Mouse (Mus musculus): ENCODE measurements around the gene Klhl3.

Klhl3 gene

DNA sequence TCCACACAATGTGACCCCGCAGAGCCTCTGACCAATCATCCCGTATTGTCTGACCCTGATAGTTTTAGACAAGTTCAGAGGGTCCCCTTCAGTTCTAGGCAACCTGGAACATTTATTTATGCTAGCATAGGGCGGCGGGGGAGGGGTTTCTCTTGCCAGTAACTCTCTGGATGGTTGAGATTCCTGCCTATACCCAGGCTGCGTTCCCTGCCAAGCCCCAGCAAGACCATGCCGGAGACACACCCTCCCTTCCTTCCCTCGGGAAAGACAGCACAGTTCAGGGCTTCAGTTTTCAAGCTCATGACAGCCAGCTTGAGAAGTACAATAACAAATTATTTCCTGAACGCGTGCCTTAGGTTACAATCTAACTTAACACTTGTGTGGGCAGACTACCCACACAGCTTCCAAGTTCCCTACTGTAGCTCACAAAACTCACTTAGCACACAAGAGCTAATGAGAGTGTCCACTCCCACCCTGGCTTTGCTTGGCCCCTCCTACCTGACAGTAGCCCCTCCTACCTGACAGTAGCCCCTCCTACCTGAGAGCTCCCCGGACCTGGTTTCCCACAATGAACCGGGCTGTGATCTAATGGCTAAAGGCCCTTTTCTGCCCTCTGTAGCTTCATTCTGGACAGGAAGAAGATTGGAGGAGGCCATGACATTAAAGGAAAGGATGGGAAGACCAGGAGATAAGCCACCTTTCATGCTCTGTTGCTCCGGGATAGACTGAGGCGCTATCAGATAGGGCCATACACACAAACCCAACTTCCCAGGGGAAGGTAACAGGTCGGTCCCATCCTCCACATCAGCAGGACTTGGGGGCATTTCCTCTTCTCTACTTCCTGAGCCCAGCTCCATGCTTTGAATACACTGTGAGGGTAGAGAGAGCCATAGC is 46.6 kb downstream of the Klhl3 start:
- DNase-seq (ENCODE audit: low read depth): no peak

GRCm38 (mm10) chr13:58066081-58066495 is 47.3 kb downstream of the Klhl3 start:
- DNase-seq (ENCODE audit: low read depth): no peak

DNA sequence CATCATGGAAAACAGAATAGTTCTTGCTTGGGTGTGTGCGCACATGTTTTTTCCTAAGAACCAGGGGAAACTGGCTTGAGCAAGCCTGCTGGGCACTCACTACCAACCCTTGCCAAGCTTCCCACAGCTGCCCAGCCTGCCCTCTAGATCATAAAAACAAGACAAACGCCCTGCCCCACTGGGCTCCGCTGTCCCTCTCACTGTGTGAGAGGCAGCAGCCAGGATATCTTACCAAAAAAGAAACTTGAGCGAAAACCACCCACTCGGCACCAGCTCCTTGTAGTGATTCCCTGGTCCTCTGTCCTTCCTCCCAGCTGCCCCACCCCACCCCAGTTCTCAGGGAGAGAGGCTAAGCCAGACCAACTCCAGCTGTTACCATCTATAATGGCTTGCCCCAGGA is 48.1 kb downstream of the Klhl3 start:
- DNase-seq (ENCODE audit: low read depth): no peak

GRCm38 (mm10) chr13:58057953-58058870 is 55.2 kb downstream of the Klhl3 start:
- no peak for DNase-seq (ENCODE audit: low read depth)

DNA sequence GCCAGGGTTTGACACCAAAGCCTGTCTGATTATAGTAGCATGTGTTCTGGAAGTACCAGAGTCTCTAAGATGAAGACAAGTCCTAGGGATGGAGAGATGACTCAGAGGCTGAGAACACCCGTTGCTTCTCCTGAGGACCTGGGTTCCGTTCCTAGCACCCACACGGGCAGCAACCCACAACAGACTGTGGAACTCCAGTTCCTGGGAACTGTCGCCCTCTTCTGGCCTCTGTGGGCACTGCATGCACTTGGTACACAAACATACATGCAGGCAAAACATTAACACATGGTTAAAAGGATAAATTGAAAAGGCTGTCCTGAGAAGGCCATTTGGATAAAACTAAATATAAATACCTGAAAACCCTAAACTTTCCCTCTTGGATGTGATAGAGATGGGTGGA is 56.8 kb downstream of the Klhl3 start:
- DNase-seq (ENCODE audit: low read depth): no peak

DNA sequence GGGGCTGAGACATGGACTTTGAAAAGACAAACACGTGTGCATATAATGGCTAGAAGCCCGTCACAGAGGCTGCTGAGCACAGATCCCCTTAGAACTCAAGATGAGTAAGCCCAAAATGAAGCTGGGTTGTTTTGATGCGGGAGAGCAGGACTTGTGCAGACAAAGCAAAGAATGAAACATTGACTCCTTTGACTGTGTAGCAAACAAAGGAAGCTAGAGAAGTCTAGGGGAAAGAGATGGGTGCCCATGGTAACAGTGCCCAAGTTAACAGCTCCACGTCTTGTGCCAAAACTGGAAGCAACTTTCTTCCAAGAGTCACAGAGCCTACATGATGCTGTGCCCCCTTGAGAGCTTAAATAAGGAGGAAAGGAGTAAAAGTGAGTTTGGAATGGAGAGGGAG is 59.8 kb downstream of the Klhl3 start:
- no peak for DNase-seq (ENCODE audit: low read depth)

- DNase-seq (ENCODE audit: low read depth): no peak
Observed at GRCm38 (mm10) chr13:58051654-58052053, 61.7 kb downstream of the Klhl3 start.

DNA sequence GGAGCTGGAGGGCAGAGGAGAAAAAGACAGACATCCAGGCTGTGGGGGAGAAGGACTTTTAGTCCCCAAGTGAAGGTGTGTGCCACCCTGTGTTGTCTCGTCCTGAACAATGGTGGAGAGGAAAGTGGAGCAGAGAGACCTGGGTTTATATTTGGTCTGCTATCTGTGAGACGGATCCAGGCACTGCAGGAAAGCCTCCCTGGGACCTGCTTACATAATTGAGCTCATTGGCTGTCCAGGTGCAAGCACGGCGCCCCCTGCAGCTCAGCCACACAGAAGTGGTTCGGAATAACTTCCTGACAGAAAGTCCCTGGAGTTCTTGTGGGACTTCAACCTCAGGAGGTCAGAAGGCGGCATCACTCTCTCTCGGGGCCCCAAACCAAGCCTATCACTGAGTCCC is 62.1 kb downstream of the Klhl3 start:
- DNase-seq (ENCODE audit: low read depth): no peak

- DNase-seq (ENCODE audit: low read depth): no peak
Observed at GRCm38 (mm10) chr13:58049121-58049520, 64.3 kb downstream of the Klhl3 start.

- no peak for DNase-seq (ENCODE audit: low read depth)
Observed at GRCm38 (mm10) chr13:58048076-58048475, 65.3 kb downstream of the Klhl3 start.

DNA sequence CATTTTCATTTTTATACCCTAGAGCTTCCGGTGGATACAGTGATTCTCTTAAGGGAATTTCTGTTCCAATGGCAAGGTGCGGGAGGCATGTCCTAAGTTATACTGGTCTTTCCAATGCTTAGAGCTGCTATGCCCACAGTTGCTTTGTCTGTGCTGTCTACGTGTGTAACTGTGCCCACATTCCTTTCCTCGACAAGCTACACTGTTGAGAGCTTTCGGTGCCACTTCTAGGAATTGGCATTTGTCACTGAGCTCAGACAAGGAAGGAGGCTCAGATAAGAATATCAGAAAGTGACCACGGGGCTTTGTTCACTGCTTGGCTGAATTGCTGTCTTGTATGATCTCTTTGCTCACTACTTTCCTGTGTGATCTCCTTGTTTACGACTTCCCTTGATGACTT is 67.2 kb downstream of the Klhl3 start:
- no peak for DNase-seq (ENCODE audit: low read depth)

- DNase-seq (ENCODE audit: low read depth): no peak
Observed at GRCm38 (mm10) chr13:58045278-58045677, 68.1 kb downstream of the Klhl3 start.

DNA sequence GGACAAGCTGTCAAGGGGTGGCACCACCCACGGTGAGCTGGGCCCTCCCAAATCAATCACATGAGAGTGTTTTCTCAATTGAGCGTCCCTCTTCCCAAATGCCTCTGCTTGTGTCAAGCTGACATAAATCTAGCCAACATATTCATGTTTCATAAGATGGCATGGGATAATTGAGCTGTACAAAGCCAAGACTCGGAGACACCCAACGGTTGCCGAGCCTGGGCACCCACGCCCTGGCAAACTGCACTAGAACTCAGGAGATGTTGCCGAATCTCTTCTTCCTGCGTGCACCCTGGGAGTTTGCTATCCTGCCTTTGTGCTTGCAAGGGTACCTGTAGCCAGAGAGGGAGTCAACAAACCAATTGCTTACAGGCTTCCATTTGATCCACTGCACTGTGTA is 70.1 kb downstream of the Klhl3 start:
- no peak for DNase-seq (ENCODE audit: low read depth)

DNA sequence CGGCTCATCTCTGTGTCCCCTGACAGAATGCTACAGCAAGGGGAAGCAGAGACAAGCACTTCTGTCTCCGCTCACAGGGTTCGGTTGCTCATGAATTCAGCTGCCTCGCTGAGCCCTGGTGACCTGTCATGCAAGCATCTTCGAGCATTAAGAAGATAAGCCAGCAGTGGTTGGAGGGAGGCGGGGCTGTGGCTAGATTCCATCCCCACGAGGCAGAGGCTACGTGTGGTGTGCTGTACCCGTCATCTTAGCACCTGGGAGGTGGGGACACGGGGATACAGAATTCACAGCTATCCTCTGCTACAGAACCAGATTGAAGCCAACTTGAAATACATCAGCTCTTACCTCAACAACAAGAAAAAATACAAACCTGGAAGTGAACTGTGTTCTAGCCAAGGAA is 73.3 kb downstream of the Klhl3 start:
- DNase-seq (ENCODE audit: low read depth): no peak

- no peak for DNase-seq (ENCODE audit: low read depth)
Observed at GRCm38 (mm10) chr13:58037506-58037905, 75.9 kb downstream of the Klhl3 start.

GRCm38 (mm10) chr13:58035470-58036156 is 77.8 kb downstream of the Klhl3 start:
- DNase-seq (ENCODE audit: low read depth): no peak

DNA sequence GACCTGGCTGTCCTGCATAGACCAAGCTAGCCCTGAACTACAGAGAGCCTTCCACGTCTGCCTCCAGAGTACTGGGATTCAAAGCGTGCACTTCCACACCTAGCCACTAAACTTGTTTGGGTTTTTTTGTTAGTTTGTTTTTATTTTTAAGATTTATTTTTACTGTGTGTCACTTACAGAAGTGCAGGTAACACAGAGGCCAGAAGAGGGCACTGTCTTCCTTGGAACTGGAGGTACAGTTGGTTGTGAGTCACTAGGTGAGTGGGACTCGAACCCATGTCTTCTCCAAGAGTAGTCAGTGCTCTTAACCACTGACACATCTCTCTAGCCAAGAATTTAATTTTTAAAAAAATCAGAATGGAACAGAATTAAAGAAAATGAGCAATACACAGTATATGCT is 78.4 kb downstream of the Klhl3 start:
- no peak for DNase-seq (ENCODE audit: low read depth)

GRCm38 (mm10) chr13:58034507-58034906 is 78.9 kb downstream of the Klhl3 start:
- DNase-seq (ENCODE audit: low read depth): no peak

DNA sequence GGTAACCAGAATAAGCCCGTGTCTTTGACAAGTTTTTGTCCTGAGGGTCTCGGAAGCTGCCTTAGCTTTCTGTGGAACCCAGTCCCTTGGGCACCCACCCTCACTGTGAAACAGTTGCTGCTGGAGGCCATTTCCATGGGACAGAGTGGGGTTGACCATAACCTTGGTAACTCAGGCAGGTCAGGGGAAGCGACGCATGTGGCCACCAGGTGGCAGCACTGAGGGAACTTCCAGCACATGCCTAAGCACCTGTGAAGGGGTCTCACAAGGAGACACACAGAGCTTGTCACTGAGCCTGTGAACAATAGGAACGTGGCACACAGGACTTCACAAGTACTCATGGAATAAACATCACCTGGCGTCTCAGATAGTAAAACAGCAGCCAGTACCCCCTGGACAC is 81.6 kb downstream of the Klhl3 start:
- DNase-seq (ENCODE audit: low read depth): peak; percentile 13

- DNase-seq (ENCODE audit: low read depth): no peak
Observed at GRCm38 (mm10) chr13:58027115-58027514, 86.3 kb downstream of the Klhl3 start.

GRCm38 (mm10) chr13:58025701-58026414 is 87.5 kb downstream of the Klhl3 start:
- no peak for DNase-seq (ENCODE audit: low read depth)
